8 mouse cellular contexts compared by ENCODE assay signal in the genomic region with DNA sequence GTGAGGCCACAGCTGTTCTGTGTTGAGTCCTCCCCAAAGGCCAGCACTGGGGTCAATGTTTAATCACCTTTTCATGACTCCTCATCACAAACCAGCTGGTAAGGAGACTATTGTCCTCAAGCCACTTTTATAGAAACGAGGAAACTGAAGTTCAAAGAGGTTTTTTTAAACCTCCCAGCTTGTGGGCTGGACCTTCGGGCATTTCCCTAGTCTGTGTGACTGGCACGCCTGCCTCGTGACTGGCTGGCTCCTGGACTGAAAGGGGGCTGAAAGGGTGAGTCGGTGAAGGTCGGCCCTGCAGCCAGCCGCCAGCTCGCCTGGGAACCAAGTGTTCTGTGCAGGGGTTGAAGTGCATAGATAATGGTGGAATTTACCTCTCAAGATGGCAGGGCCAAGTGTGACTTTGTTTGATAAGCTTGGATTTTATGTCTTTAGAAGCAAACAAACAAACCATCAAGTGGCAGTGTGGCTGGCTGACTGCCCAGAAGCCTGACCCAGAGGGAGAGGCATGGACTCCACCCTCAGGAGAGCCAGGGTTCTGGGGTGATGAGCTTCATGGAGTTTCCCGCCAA. TPM values are rescaled to one million over a fixed set of nuclear protein-coding genes. Genes with fewer than 3 reads are reported as not detected.
DNase-seq lines count a peak whose midpoint lies in the region; ATAC-seq and TF ChIP-seq lines count a peak whose summit lies in the region.

No protein-coding gene starts in this region.

- no peaks in the 10 kb centered on the region for H3K27me3 ChIP-seq in limb, embryonic 14.5 days (ENCODE audit: control insufficient read depth, insufficient read depth, low read length)

- no peak for ATAC-seq in limb, embryonic 14.5 days (ENCODE audit: low FRiP score, low read depth)
- no peak for ATAC-seq in activated CD4-positive, CD25-positive, alpha-beta regulatory T cell, adult 4 months

- H3K4me2 ChIP-seq in limb, embryonic 14.5 days (replicated peaks; ENCODE audit: low read depth, low read length, severe bottlenecking), result no peak overlapping the region

- 22% methylated on average over 9 of the region's 9 CpGs for WGBS in limb, embryonic 14.5 days

- H3K9ac ChIP-seq in limb, embryonic 14.5 days (ENCODE audit: low read depth, low read length, severe bottlenecking), result peak overlapping the region; percentile 5; the same call in 1 of the 2 replicates

- no peaks in the 10 kb centered on the region for H3K9me3 ChIP-seq in limb, embryonic 14.5 days (ENCODE audit: control insufficient read depth, low read length)

- H3K4me1 ChIP-seq in limb, embryonic 14.5 days (ENCODE audit: control insufficient read depth, insufficient read depth, low read length), result peaks cover 16% of the 10 kb centered on the region; the same call in 1 of the 2 replicates

- H3K36me3 ChIP-seq in limb, embryonic 14.5 days (ENCODE audit: control insufficient read depth, insufficient read depth, low read length), result no peaks in the 10 kb centered on the region

- H3K4me3 ChIP-seq in limb, embryonic 14.5 days (replicated peaks; ENCODE audit: low read length), result no peak overlapping the region

- peak; percentile 41 to 49 for DNase-seq in cerebellum, postnatal 10 days
- no peak for DNase-seq in cerebellum, postnatal 4 days (ENCODE audit: low spot score in 2 of 2)
- peak; percentile 50 for DNase-seq in c-Kit-positive CD71-positive TER-119-negative erythroid progenitor cells, embryonic 14.5 days (ENCODE audit: low read depth)
- peak; percentile 83 to 88 for DNase-seq in heart, postnatal 10 days
- DNase-seq in limb, embryonic 14.5 days (ENCODE audit: low spot score), result no peak
- peak; percentile 29 for DNase-seq in retina, embryonic 14.5 days (ENCODE audit: low spot score)
- no peak for DNase-seq in cerebellum, adult 11-12 months

- H3K27ac ChIP-seq in limb, embryonic 14.5 days (replicated peaks; ENCODE audit: low read depth, low read length), result no peak overlapping the region

- TF ChIP-seq POLR2A in limb, embryonic 14.5 days (IDR thresholded peaks at IDR 0.05; ENCODE audit: borderline replicate concordance, extremely low read depth, insufficient read depth, insufficient read length), result no peak

- intact Hi-C loops in heart, postnatal 10 days (cut with DNase I), result loop anchor here (5.0 kb wide), 1 partner anchor 212 kb away; no protein-coding TSS in a partner anchor

RNA-seq across cellular contexts. Expression of a gene that starts 54.1 kb away (rescaled TPM):
- 10 to 100 TPM; 26.0 to 38.4 TPM for total RNA-seq in heart, postnatal 10 days (2021)
- 30.5 and 34.6 TPM in 2 replicates for polyA plus RNA-seq in limb, embryonic 14.5 days (2012; rRNA removed)
- 18.3 and 22.7 TPM in 2 replicates for polyA plus RNA-seq in limb, embryonic 14.5 days (2014; fragmentation: Nextera tagmentation; extraction: Ambion mirVana)
- polyA plus RNA-seq in activated CD4-positive, CD25-positive, alpha-beta regulatory T cell, adult 4 months (2017; shearing (Covaris generic)), result 10 to 100 TPM; 15.4 to 23.8 TPM

Comparison
In these comparisons a context has a peak if more than half of its experiments do, and no peak if none do; other contexts are left out.
1. DNase-seq: peak in cerebellum, postnatal 10 days (2 of 2), c-Kit-positive CD71-positive TER-119-negative erythroid progenitor cells, embryonic 14.5 days (single experiment), heart, postnatal 10 days (2 of 2) and retina, embryonic 14.5 days (single experiment); none in cerebellum, postnatal 4 days (0 of 2), limb, embryonic 14.5 days (single experiment) and cerebellum, adult 11-12 months (single experiment).